Mouse (Mus musculus) midbrain, embryonic 12.5 days (tissue): ENCODE results near the gene Fam227a. TPM values are rescaled to one million over a fixed set of nuclear protein-coding genes. Genes with fewer than 3 reads are reported as not detected.

Source experiments
- ATAC-seq: fragments of 200-750 bp; cut with Nextera tagmentation; 2 replicates; pipeline ENCODE4 v1.8.0; 2017; ENCODE audit warnings: low read depth, moderate TSS enrichment, moderate library complexity; ENCODE audit not compliant: low FRiP score
- H3K27ac ChIP-seq: fragments of 300-500 bp; sonication (generic); replicated peaks from 2 replicates; pipeline ENCODE4 v1.5.1; 2016; ENCODE audit warnings: mild to moderate bottlenecking
- H3K27me3 ChIP-seq: fragments of 300-500 bp; sonication (generic); 2 replicates; pipeline ENCODE4 v1.6.1; 2016; ENCODE audit warnings: mild to moderate bottlenecking
- H3K36me3 ChIP-seq: fragments of 300-500 bp; sonication (generic); 2 replicates; pipeline ENCODE4 v1.6.1; 2016
- H3K4me1 ChIP-seq: fragments of 300-500 bp; sonication (generic); 2 replicates; pipeline ENCODE4 v1.6.1; 2016
- H3K4me2 ChIP-seq: fragments of 300-500 bp; sonication (generic); replicated peaks from 2 replicates; pipeline ENCODE4 v1.6.1; 2016; ENCODE audit warnings: mild to moderate bottlenecking, moderate library complexity
- H3K4me3 ChIP-seq: fragments of 300-500 bp; sonication (generic); 2 replicates; pipeline ENCODE4 v1.5.1; 2016; ENCODE audit warnings: mild to moderate bottlenecking
- H3K9ac ChIP-seq: fragments of 300-500 bp; sonication (generic); replicated peaks from 2 replicates; pipeline ENCODE4 v1.6.1; 2016; ENCODE audit warnings: mild to moderate bottlenecking, moderate library complexity
- H3K9me3 ChIP-seq: fragments of 300-500 bp; sonication (generic); 2 replicates; pipeline ENCODE4 v1.6.1; 2016; ENCODE audit warnings: mild to moderate bottlenecking
- WGBS: fragments of 180-500 bp; shearing (Covaris S2); methylation state at CpG from one replicate; pipeline ENCODE4 v1.1.7; 2016; 5-methylcytosine and 5-hydroxymethylcytosine counted together
- polyA plus RNA-seq: library from polyadenylated mRNA; unstranded; fragments of >200 nt; fragmentation: Nextera tagmentation; extraction: Ambion mirVana; gene quantifications from 2 replicates; pipeline ENCODE4 v1.2.1, GENCODE M21; 2016

Fam227a gene
- polyA plus RNA-seq, 1 experiment from 2014 or later, result 5.4 TPM

DNA sequence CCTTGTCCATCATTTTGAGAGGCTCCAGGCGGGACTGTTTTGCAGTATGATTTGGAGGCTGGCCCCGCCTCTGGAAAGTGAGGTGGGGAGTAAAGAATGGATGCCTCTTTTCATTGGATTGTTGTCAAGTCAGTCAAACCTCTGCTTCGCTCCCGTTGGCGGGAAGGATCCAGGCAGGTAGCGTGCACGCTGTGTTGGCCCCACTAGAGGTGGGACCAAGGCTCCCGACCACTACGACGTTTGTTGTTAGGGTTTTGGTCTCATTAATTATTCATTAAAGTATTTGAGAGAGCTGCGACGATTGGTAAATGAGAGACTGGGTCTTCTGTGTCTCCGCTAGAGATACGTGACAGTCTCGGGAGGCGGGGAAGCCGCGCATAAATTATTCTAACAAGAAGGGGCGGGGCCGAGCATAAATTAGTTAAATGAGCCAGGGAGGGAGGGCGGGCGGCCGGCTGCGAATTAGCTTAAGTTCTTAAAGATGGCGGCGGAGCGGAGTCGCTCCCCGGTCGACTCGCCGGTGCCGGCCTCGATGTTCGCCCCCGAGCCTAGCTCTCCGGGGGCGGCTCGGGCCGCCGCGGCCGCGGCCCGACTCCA, 31.8 kb upstream of the Fam227a start, which contains the start of gene Gtpbp1:
TSS of gene Gtpbp1 (plus strand) at position 420 of the 597 bp plus-strand sequence.
- Histone ChIP-seq H3K27ac (peak within 1 kb of the TSS; percentile 89), H3K4me3 (peak within 1 kb of the TSS; percentile 94), H3K9me3 (no peaks in the 10 kb centered on the region), H3K36me3 (peaks cover 5% of the 10 kb centered on the region; the same call in 1 of the 2 replicates), H3K27me3 (0 out of 2 replicates have a peak, but pooled peaks cover 4% of the 10 kb centered on the region), H3K4me1 (peaks cover 45% of the 10 kb centered on the region), H3K4me2 (peak within 1 kb of the TSS; percentile 98), H3K9ac (peak within 1 kb of the TSS; percentile 88)
- under 1% methylated on average over 45 of the region's 45 CpGs for whole genome bisulfite sequencing
- peak; percentile 97 for ATAC-seq

DNA sequence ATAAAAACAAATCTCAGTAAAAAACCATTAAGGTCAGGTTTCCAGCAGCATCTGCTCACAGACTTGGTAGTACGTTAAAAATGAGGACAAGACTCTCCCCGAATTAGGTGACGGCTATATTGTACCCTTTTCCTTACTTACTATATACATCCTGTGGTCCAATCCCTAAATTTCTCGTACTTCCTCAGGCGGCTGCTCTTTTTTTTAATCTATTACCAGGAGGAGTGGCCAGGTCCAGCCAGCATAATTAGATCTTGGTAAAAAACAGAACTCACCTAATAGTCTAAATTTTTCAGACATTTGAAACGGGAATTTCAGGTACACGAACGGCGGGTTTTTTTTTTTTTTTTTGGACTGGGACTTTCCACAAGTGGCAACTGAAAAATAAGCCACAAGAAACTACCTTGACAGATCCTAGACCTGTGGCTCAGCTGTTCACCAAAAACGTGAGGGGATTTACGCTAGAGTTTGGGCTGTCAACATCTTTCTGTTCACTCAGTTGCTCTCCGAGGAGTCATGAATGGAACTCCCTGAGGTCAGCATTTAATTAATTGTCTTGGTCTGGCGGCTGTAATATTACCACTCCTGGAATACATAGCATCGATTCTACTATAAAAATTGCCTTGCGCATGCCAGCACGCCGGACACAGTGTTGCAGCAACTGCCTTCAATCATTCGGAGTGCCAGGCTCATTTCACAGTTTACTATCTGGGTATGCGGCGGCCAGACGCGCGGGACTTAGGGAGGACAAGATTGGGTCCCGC, 31.1 kb upstream of the Fam227a start:
- Histone ChIP-seq H3K4me3 (peak overlapping the region; percentile 94), H3K4me1 (peaks cover 52% of the 10 kb centered on the region), H3K27ac (peak overlapping the region; percentile 26; the same call in 1 of the 2 replicates), H3K4me2 (peak overlapping the region; percentile 57), H3K9me3 (no peaks in the 10 kb centered on the region), H3K36me3 (peaks cover 4% of the 10 kb centered on the region; the same call in 1 of the 2 replicates), H3K27me3 (0 out of 2 replicates have a peak, but pooled peaks cover 4% of the 10 kb centered on the region), H3K9ac (no peak overlapping the region)
- ATAC-seq, result no peak
- 17% methylated on average over 24 of the region's 24 CpGs for WGBS

DNA sequence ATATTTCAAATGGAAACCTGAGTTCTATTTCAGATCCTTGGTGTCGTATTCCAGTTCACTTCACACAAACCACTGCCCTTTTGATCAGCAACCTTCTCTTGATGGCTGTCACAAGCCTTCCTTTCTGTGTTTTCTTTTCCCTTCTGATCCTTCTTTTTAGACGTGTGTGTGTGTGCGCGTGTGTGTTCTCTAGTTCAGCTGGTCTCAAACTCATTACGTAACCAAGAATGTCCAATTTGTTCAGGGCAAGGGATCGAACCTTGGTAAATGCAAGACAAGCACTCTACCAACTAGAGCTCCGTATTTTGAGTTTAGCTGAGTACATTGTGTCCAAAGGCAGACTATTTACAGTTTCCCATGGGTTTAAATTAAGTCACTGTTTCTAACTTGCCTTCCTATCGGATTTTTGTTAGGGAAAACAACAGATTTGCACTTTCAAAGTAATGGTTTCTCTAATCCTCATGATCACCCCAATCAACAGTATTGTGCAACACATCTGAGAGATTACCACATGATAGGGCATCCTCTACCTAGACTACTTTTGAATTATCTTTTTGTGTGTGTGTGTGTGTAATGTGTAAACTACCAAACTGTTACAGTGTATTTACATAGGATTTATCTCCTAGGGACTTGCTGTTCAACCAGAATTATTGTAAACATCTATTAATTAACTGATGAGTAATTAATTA, 29.7 kb upstream of the Fam227a start:
- Histone ChIP-seq H3K9ac (peak overlapping the region; percentile 84), H3K27me3 (0 out of 2 replicates have a peak, but pooled peaks cover 4% of the 10 kb centered on the region), H3K4me1 (peaks cover 65% of the 10 kb centered on the region), H3K4me3 (peak overlapping the region; percentile 89), H3K4me2 (peak overlapping the region; percentile 80), H3K27ac (peak overlapping the region; percentile 93), H3K9me3 (no peaks in the 10 kb centered on the region), H3K36me3 (no peaks in the 10 kb centered on the region)
- ATAC-seq, result no peak
- WGBS, result 7% methylated on average over 8 of the region's 8 CpGs

DNA sequence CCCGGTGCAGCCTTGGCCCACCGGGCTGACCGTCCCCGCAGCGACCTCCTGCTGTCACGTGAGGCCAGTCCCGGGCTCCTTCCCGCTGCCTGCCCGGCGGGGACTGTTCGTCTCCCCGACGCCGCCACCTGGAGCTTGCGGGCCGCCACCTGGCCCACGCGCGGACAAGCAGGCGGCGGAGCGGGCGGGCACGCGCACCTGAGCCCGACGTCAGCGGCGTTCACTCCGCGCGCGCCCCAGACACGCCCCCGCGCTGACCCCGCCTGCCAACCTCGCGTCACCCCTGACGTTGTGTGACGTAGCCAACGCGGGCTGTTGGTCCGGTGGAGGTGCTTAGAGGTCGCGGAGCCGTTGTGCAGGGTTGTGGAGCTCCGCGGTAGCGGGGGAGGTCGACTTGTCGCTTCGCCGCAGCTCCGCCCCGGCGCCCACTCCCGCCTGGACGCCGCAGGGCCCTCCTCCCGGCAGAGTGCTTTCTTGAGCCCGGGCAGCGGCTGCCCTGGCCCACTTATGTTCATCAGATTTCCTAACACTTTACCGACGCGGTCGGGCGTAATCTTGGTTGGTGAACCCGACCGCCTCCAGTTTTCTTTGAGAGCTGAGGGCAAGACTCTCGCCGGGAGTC, 29.0 kb upstream of the Fam227a start, which contains the start of gene Josd1:
TSS of gene Josd1 (minus strand) at position 274 of the 622 bp plus-strand sequence.
- Histone ChIP-seq H3K27ac (peak within 1 kb of the TSS; percentile 93), H3K27me3 (0 out of 2 replicates have a peak, but pooled peaks cover 4% of the 10 kb centered on the region), H3K9ac (peak within 1 kb of the TSS; percentile 84), H3K36me3 (no peaks in the 10 kb centered on the region), H3K9me3 (no peaks in the 10 kb centered on the region), H3K4me2 (peak within 1 kb of the TSS; percentile 80), H3K4me1 (peaks cover 65% of the 10 kb centered on the region), H3K4me3 (peak within 1 kb of the TSS; percentile 89)
- WGBS, result under 1% methylated on average over 72 of the region's 72 CpGs
- ATAC-seq, result peak; percentile 59

DNA sequence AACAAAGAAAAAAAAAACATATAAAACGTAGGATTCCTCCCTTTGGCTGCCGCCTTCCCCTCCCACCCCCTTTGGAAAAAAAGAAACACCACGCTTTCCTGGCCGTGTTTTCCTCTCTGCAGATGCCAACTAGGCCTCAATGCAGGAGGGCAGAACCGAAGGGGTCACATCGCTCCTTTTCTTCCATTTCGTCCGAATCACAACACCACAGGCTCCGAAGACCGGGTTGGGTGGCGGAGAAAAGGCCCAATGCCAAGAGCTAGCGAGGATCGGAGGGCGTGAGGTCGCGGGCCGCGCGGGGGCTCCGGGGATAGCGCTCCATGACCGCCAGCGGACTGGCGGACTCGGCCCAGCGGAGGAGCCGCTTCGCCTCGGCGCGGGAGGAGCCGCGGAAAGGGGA, 28.4 kb upstream of the Fam227a start:
- no peak for ATAC-seq
- under 1% methylated on average over 30 of the region's 33 CpGs for WGBS
- Histone ChIP-seq H3K27ac (peak overlapping the region; percentile 93), H3K4me3 (peak overlapping the region; percentile 89), H3K36me3 (no peaks in the 10 kb centered on the region), H3K4me2 (peak overlapping the region; percentile 80), H3K4me1 (peaks cover 59% of the 10 kb centered on the region), H3K9me3 (no peaks in the 10 kb centered on the region), H3K9ac (peak overlapping the region; percentile 84), H3K27me3 (0 out of 2 replicates have a peak, but pooled peaks cover 4% of the 10 kb centered on the region)

DNA sequence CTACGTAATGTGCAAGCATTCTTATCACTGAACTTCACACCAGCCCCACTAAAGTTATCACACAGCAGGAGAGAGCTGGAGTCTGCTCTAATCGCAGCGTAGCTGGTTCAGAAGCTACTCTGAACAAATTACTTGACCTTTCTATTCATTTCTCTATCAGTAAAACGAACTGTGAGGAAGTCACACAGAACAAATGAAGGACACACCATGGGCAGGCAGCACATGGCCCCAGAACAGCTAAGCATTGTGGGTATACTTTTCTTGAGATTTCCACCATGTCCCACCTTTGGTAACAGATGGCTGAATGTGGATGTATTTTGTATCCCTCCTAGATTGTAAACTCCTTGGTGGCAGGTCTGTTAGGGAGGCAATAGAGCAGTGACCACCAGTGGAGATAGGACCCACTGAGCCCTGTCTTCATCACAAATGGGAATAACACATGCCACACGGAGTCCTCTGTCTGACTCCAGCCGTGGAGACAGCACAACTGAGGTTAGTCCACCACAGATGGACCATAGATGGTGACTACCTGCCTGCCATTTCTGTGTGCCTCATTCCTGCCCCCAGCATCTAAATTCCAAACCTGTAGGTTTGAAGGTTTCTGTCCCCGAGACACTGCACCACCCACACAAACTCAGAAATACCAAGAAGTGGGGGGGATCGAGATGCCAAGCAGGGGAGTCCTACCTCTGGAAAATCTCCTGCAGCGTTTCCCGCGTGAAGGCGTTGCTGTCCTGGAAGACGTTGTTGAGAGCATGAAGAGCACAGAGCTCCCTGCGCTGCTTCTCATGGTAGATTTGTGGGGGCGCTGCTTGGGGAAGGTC, 27.5 kb upstream of the Fam227a start:
- Histone ChIP-seq H3K27me3 (0 out of 2 replicates have a peak, but pooled peaks cover 4% of the 10 kb centered on the region), H3K4me1 (peaks cover 51% of the 10 kb centered on the region), H3K9me3 (no peaks in the 10 kb centered on the region), H3K4me2 (peak overlapping the region; percentile 80), H3K4me3 (peak overlapping the region; percentile 89), H3K9ac (peak overlapping the region; percentile 84), H3K27ac (no peak overlapping the region), H3K36me3 (no peaks in the 10 kb centered on the region)
- WGBS, result 24% methylated on average over 15 of the region's 15 CpGs
- no peak for ATAC-seq

DNA sequence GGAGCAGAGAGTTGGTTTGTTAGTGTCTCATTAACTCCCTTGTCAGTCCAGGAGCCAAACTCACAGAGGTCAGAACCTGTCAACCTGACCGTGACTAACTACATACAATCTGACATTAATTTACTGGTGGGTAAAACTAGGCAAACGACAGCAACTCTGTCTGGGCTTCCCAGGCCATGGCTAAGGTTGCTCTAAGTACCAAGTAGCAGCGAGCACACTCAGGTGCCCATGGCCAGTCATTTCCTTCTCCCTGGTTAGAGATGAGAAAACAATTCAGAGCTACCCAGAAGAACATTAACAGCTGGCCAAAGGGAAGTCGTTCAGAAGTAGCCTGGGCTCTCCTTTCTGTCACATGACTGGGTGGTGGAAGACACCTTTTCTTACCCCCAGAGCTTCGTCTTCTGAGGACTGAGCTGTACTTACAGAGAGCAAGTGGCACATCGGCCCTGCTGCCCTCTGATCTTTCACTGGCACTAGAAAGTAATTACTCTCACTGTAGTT, 26.4 kb upstream of the Fam227a start:
- H3K27ac ChIP-seq, result no peak overlapping the region
- H3K4me2 ChIP-seq, result peak overlapping the region; percentile 80
- no peaks in the 10 kb centered on the region for H3K36me3 ChIP-seq
- 0 out of 2 replicates have a peak, but pooled peaks cover 4% of the 10 kb centered on the region for H3K27me3 ChIP-seq
- WGBS, result 66% methylated on average over 6 of the region's 6 CpGs
- no peaks in the 10 kb centered on the region for H3K9me3 ChIP-seq
- peaks cover 51% of the 10 kb centered on the region for H3K4me1 ChIP-seq
- peak overlapping the region; percentile 84 for H3K9ac ChIP-seq
- H3K4me3 ChIP-seq, result peak overlapping the region; percentile 89
- no peak for ATAC-seq

DNA sequence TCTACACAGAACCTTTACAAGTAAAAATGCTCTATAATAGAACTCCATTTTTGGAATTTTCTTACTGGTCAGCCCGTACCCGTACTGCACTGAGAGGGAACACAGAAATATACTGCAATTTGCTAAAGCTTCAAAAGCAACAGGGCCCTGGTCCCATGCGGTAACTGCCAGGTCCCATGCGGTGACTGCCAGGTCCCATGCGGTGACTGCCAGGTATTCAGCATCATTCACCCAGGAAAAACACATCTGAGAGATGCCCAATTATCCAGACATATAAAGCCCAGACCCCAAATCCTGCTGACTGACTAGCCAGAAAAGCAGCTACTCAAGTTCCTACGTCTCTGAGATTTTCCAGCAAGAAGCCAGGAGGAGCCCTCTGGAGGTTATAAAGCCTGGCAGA, 25.9 kb upstream of the Fam227a start:
- H3K4me1 ChIP-seq, result peaks cover 45% of the 10 kb centered on the region
- no peak overlapping the region for H3K27ac ChIP-seq
- H3K4me3 ChIP-seq, result peak overlapping the region; percentile 89; the same call in 1 of the 2 replicates
- no peaks in the 10 kb centered on the region for H3K36me3 ChIP-seq
- peak overlapping the region; percentile 80 for H3K4me2 ChIP-seq
- 92% methylated on average over 6 of the region's 6 CpGs for WGBS
- no peaks in the 10 kb centered on the region for H3K9me3 ChIP-seq
- no peak for ATAC-seq
- 0 out of 2 replicates have a peak, but pooled peaks cover 4% of the 10 kb centered on the region for H3K27me3 ChIP-seq
- peak overlapping the region; percentile 84; the same call in 1 of the 2 replicates for H3K9ac ChIP-seq

DNA sequence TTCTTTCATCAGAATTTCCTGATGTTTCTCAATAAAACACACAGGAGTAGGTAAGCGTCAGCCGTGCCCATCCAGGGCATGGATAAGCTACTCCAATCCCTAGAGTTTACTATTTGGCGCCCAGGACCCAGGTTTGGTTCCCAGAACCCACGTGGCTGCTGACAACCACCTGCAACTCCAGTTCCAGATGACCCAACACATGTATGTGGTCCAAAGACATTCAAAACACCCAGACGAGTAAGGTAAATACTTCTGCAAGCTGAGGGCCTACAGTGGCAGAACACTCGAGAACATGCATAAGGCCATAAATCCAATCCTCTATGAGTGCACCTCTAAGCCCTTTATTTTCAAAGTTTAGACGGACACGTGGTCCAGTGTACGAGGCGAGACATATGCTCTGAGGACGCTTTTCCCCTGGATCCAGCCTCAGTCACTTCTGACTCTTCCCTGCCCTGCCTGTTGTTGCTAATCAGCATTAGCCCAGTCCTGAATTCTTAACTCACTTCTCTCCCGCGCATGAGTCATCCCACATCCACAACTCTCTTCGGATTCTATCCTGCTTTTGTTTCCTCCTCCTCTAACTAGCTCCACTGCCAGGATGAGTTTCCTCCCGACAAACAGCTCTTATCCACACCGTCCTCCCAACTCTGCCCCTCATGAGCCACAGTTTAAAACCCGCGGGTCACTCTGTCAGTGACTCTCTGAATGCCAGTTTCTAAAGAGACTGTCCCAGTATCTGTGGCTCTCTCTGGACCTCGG, 25.1 kb upstream of the Fam227a start:
- no peak for ATAC-seq
- Histone ChIP-seq H3K4me2 (peak overlapping the region; percentile 80), H3K4me1 (peaks cover 44% of the 10 kb centered on the region), H3K9me3 (no peaks in the 10 kb centered on the region), H3K27me3 (no peaks in the 10 kb centered on the region), H3K36me3 (no peaks in the 10 kb centered on the region), H3K27ac (no peak overlapping the region), H3K9ac (peak overlapping the region; percentile 84; the same call in 1 of the 2 replicates), H3K4me3 (no peak overlapping the region)
- 78% methylated on average over 19 of the region's 19 CpGs for WGBS

DNA sequence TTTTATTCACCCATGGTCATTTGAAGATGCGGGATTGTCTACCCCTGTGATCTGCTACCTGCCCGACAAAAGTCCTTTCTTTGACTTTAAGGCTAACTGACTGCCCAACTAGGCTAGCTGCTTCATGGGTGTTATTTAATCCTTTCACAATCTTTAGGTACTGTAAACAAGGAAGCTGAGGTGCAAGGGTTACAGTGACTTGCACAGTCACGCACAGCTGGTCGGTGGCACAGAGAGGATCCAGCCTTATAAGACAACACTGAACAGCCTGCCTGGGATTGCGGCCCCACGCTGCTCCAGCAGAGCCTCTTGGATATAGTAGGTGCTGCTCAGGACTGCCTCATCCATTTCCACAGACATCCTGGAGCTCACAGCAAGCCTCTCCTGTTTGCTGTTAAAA, 24.4 kb upstream of the Fam227a start:
- peaks cover 39% of the 10 kb centered on the region for H3K4me1 ChIP-seq
- no peaks in the 10 kb centered on the region for H3K9me3 ChIP-seq
- no peak for ATAC-seq
- no peaks in the 10 kb centered on the region for H3K27me3 ChIP-seq
- H3K4me2 ChIP-seq, result no peak overlapping the region
- WGBS, result 92% methylated on average over 6 of the region's 6 CpGs
- no peak overlapping the region; the same call in 1 of the 2 replicates for H3K9ac ChIP-seq
- no peaks in the 10 kb centered on the region for H3K36me3 ChIP-seq
- H3K27ac ChIP-seq, result no peak overlapping the region
- H3K4me3 ChIP-seq, result no peak overlapping the region
